Mouse (Mus musculus): ENCODE measurements at regions not wholly inside any gene's neighbourhood (a gene's known extent, or its start where the extent isn't known, plus 50 kb on each side); places are given as distances from the start of the nearest gene placed in this dataset.
A peak's percentile ranks its signal among the peaks of the same experiment; 100 is the strongest.
"Not testable (repeated sequence)": the region's sequence is repeated elsewhere in the genome, so short reads cannot be mapped to it uniquely, and the experiment has no call there.

DNA sequence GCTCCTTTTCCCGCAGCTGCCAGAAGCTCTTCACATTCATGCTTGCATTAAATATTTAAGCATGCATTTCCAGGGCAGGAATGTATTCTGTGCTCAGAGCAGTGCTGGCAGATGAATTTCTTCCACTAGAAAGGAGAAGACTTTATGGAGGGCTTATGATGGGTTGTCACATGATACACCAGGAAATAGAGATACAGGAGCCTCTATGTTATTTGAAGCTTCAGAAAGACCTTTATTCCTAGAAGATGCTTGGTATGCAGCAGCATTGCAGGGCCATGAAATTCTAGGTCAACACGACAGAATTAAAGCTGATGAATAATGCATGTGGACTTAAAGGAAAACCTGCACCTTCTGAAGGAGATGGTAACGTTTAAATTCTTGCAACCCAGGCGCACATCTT, 212.1 kb downstream of the Adgrg6 start:
- no peak for DNase-seq (ENCODE audit: low spot score in 2 of 2)

DNA sequence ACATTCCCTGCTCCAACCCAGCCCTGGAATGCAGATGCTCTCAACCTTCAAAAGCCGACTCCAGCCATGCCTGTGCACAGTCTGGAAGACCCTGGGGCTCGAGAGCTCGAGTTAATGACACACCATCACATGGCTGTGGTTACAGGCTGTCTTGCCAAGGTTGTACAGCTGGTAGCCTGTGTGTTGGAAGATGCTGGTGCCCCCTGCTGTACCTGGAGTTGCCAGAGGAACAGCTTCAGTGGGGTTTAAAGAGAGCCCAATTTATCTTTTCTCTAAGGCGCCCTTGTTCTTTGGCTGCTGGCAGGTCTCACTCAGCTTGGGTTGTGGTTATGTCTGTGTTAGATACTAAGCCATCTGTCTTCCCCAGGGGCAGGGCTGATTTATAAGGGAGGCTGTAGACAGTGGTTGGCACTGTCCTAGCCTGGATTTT, 212.8 kb downstream of the Adgrg6 start:
- peak in 1 of 2 experiments; percentile 37 for DNase-seq (ENCODE audit: low spot score in 2 of 2)

DNA sequence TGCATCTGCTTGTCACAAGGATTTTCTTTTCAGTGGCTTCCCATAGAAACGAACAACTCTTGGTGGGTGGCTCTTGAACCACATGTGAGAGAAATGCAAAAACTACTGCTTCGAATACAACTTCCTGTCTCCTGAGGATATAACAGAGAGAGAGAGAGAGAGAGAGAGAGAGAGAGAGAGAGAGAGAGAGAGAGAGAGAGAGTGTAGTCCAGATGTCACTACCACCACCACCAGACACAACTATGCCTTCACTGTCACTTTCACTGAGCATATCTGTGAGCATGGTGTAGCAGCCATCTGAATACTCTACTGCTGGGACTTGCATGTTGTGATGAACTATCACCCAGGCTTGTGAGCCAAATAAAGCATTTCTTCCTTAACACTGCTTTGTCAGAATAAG, 216.6 kb downstream of the Adgrg6 start:
- no peak for DNase-seq (ENCODE audit: low spot score in 2 of 2)

DNA sequence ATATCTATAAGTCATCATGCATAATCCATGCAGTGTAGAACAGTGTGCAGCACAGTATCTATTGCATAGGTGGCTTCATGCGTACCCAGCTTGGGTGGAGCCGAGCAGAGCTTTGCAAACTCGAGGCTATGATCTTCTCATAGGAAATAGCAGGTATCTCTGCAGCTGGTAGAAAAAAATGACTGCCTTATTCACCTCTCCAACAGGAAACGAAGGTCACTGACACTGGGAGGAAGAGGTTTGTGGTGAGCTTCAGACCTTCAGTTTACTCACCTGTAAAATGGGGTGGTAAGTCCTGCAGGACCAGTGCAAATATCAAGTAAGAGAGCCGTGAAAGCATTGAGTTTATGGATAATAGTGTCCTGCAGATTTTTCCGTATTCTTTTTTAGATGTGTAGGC, 219.2 kb downstream of the Adgrg6 start:
- no peak for DNase-seq (ENCODE audit: low spot score in 2 of 2)

DNA sequence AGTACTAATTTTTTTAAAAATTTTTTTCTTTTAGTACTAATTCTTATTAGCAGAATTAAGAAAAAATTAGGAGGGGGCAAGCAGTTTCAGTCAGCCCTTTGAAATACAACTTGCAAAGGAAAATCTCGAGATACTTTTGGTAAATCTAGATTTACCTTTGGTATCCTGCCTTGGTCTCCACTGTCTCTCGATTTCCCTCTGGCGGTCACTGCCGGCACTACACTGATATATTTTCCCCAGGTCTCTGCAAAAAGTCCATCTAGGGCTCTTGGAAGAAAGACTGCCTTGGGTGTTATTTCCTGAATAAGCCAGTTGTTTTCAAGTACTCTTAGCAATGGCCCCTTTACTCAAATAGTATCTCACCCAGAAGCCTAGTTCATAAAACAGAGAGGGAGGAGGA, 224.0 kb downstream of the Adgrg6 start:
- DNase-seq (ENCODE audit: low spot score in 2 of 2): peak; percentile 92 to 96

DNA sequence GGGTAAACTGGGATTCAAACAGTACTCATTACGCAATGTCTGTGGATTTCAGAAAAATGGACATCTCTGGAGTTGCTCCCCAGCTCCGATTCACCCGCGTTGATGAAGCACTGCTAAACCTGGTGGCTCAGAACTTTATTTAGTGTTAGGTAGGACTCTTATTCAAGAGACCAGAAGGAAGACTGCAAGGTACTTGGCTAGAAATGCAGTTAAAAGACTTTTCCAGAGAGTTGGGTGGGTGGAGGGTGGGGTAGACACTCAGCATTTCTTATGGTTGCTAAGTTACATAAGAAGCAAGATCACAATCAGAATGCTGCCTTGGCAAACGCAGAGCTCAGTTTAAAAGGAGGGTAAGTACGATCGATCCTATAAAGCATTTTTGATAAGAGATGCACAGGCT, 230.2 kb downstream of the Adgrg6 start:
- DNase-seq (ENCODE audit: low spot score in 2 of 2): peak; percentile 24 to 38

DNA sequence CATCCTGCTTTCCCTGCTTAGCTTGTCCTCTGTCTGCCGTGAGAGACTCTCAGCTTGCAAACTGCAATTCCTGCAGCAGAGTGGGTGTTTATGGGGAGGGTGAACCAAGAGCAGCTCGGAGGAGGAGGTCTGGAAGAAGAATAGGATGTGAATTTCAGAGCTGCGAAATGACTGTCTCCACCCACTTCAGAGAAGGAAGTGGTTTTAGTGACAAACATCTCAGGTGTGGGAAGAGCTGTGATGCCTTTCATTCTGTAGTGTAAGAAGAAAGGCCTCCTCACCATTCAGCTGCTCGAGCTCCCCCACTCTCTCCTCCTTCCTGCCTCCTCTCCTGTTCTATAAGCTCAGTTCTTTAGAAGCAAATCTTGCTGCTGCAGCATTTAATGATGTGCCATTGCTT, 230.9 kb downstream of the Adgrg6 start:
- DNase-seq (ENCODE audit: low spot score in 2 of 2): peak; percentile 60 to 67

DNA sequence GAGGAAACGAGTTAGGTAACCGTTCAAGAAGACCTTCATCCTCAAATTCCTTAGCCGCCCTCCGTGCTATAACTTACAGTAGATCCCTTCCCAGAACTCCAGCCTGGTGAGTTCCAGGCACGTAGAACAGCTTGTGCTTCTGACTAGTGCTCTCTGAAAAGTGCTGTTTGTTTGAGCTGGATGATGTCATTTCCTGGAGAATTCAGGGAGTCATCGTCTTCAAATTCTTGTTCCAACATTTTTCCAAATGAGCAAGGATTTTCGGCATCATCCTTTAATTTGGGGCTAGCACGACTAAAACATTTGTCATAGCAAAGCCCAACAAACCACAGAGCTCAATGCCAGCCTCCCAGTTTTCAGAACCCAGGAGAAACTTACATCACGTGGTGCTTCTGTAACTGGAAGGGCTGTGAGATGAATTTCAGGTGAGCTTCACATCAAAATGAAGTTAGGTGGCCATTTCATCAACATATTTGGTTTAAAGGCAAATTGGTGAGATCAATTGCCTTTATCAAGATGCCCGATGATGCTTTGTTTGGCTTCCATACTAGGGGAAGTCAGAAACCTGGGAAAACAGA, 231.4 kb downstream of the Adgrg6 start:
- DNase-seq (ENCODE audit: low spot score in 2 of 2): peak; percentile 16 to 42

DNA sequence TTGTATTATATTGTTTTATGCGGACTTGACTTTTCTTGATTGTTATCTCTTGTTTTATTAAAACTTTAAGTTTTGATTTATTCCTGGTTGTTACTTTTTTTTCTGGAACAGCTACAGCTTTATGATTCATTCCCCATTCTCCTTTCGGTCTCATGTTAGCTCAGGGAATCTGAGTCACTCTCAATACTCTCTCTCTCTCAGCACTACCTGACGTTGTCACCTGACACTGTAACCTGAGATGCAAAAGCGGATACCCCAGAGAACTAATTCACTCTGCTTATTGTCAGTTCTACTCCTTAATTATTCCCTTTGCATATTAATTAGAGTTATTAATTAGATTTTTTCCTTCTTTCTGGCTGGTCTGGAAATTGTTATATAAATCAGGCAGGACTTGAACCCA, 232.5 kb downstream of the Adgrg6 start:
- DNase-seq (ENCODE audit: low spot score in 2 of 2): no peak

DNA sequence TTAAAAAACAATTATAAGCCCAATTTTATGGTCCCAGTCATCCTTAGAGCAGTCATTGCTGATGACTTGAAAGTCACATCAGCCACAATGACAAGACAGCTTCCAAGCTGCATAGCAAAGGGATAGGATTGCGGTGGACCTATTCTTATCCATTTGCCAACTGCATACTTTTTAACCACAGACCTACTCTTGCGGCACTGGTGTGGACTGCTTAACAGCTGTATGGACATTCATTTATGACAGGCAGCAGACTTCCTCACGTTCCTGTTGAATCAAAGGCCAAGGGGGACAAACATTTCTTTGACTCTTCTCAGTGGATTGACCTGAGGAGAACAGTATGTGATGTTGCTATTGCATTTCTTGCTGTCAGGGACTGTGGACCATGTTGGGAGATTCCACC, 233.5 kb downstream of the Adgrg6 start:
- no peak for DNase-seq (ENCODE audit: low spot score in 2 of 2)

DNA sequence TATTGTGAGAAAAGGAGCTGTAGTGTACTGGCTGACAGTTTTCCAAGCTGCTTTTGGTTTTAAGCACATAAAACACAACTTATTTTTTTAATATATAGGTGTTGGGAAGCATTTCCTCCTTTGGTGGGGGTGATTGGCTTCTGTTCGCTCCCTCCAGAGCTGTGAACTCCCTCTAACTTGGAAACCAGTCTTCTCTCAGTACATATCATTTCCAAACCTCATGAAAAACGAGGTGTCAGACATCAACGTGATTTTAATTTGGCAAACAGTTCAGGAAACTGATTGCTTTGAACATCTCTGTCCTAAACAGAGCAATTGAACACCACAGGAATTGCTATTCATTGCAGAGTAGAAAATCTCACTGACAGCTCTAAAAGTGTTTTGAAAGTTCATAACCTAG, 238.6 kb downstream of the Adgrg6 start:
- no peak for DNase-seq (ENCODE audit: low spot score in 2 of 2)

DNA sequence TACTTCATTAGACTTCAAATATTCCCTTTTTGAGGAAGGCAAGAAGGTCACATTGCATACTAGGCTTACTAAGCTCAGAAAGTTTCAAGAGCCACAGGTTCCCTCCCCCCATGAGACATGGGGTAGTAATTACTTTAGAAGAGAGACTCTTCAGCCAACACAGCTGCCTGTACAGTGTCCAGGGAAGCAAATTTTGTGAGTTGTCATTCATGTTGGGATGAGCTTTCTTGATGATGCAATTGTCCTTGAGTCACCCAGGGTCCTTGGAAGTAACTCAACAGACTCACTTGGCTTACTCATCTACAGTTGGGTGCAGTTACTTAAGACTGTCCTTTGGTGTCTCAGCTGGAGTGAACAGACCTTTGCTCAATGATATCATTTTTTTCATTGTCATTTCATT, 242.0 kb downstream of the Adgrg6 start:
- DNase-seq (ENCODE audit: low spot score in 2 of 2): no peak

DNA sequence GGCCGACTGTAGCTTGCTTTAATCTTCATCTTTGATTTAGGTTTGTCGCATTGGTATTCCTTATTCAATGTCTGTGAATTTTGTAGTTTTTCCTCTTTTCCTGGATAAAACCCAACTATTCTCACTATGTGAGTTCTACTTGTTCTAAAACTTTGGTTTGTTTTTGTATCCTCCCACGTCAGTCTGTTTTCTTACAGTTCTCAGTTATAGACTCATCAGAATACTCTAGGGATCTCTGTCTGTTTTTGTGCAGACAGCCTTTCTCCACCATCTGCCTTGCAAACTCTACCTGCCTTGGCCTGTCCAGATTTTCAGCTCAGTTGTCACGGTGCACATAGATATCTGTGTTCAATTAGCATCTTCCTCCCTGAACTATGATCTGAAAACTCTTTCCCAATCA, 249.3 kb downstream of the Adgrg6 start:
- peak in 1 of 2 experiments; percentile 10 for DNase-seq (ENCODE audit: low spot score in 2 of 2)

DNA sequence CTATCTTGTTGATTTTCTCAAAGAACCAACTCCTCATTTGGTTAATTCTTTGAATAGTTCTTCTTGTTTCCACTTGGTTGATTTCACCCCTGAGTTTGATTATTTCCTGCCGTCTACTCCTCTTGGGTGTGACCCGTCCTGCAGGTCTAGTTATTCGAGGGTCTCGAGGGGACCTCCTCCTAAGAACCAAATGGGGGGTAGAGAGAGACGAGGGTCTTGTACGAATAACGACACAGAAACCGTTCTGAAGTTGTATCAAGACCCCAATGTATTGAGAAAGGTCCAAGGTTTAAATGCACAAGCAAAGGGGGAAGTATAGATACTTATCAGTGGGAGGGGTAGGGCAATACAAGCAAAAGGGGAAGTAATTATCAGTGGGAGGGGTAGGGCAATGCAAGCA, 252.8 kb downstream of the Adgrg6 start:
- DNase-seq (ENCODE audit: low spot score in 2 of 2): not testable (repeated sequence)

DNA sequence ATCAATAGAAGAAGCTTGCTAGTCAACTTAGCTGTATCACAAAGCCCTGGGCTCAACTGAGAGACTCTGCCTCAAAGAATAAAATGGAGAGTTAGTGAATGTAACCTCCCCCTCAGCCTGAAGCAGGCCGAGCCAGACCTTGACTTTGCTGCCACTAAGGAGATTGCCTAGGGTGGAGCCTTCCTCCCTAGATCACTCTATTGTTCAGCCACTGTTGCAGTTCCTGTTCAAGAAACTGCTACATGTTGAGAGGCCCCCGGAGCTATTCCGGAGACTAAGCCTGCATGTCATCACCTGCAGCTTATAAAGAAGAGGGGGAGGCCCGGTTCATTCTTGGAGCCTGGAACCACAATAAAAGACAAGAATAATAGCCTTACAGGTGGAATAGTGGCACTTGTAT, 257.9 kb downstream of the Adgrg6 start:
- no peak for DNase-seq (ENCODE audit: low spot score in 2 of 2)

DNA sequence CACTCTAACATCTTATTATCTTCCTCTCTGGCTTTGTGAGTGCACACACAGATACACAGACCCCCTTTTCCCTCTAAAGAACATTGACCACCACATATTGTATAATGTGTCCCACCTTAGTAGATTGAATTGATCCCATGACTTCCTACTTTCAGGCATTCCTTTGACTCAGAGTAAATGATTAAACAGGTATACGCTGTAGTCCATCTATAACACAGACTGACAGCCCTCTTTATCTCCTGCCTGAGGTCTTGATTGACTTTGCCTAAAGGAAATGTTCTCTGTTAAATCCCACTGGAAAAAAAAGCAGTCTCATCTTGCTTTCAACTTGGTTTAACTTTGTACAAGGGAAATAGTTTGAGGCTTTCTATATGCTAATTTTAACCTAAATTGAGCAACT, 268.8 kb downstream of the Adgrg6 start:
- DNase-seq (ENCODE audit: low spot score in 2 of 2): no peak

DNA sequence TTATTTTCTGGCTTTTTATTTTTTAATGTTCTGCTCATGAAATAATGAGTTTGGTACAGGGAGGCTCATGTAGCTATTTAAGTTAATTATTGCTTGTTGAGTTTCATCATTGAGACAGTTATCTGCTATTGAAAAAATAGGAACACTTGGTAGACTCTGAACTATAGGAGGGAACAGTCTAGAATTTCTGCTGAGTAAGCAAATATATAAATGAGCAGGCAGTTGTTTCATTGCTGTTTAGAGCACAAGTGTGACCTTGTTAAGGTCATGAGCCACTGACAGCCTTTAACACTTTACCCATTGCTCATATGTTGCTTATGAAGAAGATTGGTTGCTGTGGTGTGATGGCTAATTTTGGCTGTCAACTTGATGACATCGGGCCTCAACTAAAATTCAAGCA, 270.0 kb downstream of the Adgrg6 start:
- no peak for DNase-seq (ENCODE audit: low spot score in 2 of 2)

DNA sequence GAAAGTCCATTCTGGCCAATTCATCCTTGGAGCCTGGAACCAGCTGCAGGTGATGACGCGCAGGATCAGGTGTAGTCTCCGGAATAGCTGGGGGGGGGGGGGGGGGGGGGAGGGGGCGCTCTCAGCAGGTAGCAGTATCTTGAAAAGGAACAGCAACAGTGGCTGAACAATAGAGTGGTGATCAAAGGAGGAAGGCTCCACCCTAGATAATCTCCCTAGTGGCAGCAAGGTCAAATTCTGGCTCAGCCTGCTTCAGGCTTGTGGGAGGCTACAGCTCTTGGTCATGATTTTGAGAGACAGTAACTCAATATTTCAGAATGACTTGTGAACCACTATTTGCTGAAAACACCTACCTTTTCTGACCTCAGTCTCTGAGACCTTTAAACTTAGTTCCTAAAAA, 275.5 kb downstream of the Adgrg6 start:
- DNase-seq (ENCODE audit: low spot score in 2 of 2): no peak

DNA sequence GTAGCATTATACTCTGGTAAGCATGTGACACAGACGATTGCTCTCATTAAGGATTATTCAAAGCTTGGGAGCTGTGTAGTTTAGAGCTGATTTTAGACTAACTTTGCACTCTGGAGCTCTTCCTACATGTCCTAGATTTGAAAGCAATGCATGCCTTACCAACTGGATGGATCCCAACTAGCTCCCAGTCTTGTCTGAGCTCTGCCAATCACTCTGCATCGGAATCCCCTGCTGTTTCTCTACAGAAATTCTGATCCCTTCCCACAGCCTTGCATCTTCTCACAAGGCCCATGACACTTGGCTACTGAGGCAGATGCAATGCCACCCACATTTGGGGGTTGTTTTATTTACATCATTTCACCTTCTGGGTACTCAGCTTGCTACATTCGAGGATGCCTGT, 277.8 kb downstream of the Adgrg6 start:
- DNase-seq (ENCODE audit: low spot score in 2 of 2): peak; percentile 8 to 21

DNA sequence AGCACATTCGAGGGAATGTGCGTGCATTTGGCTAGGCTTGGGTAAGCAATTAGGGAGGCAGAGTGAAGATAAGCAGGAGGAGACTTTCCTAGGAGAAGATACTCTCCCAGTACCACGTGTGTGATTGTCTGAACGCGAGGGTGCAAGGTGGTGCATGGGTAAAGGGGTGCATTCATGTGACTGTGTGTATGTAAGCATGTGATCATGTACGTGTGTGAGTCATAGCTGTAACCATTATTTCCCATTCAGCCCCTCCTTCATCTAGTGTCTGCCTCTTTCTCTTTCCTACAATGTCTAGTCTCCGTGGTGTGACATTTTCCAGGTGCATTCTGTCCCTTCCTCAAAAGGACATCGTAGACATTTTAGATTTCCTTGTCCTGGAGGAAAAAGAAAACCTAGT, 273.8 kb downstream of the Hivep2 start:
- DNase-seq (ENCODE audit: low spot score in 2 of 2): no peak

DNA sequence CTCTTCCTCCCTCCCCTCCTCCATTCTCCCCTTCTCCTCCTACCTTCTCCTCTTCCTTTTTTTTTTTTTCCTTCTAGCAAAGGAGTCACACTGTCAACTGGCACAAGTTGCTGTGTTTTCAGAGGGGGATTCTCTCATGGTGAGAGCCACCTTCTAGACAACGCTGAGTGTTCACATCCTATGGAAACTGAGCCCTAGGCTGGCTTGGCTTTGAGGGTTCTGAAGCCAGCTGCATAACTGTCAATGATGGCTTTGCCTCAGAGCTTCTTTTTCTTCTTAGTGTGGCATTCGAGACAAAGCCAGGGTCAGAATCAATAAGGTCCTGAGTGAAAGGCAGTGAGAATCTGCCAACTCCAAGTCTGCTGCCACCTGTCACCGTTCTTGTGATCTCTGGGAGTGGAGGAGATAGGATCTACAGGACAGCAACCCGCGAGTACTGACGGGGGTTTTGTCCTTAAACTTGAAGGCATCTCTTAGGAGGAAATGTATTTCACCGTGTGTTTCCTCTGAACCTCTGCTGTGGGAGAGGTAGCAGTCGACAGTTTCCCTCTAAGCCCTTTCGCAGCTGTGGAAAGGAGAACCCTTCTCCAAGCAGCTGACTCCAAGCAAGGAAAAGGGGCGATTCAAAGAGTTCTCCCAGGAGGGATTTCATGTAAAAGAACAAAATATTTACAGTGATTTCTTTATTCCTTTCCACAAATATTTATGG, 269.2 kb downstream of the Hivep2 start:
- no peak for DNase-seq (ENCODE audit: low spot score in 2 of 2)

DNA sequence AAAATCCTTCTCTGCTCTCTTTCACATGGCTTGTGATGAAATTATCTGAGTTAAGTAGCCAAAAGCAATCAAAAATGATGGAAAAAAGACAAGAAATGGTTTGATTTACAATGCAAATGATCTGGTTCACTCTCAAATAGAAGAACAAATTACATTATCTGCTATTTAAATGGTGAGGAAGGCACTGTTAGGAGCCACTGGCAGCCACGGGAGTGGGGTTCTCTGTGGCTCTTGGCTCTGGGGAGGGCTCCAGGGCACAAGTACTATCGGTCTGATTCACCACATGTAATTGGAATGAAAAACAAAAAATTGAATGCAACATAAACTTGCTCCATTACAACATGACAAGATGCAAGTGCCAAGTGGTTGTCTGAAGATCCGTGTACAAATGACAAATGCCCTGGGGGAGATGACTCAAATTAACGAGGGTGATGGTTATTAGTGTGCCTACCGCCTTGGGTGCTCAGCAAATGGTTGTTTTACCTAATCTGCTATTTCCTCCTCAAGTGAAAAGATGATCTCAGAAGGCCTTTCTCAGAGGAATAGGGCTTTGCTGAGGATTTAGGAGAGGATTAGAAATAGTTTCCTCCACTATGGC, 268.2 kb downstream of the Hivep2 start:
- DNase-seq (ENCODE audit: low spot score in 2 of 2): no peak

DNA sequence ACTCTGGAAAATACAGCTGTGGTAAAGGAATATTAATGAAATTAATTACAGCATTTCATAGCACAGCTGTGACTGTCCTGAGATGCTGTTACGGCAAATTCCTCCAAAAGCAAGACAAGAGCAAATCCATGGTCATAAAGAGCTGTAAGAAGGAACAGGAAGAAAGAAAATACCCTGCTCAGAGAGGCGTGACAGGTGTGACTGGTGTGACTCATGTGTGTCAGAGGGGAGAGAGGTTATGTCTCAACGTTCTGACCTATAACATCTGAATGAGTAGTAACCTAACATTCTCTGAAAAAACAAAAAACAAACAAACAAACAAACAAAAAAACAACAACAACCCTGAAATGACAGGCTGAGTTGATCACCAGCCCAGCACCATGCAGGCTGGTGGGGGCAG, 267.5 kb downstream of the Hivep2 start:
- DNase-seq (ENCODE audit: low spot score in 2 of 2): no peak
